Mouse (Mus musculus) embryonic facial prominence, embryonic 11.5 days (tissue): Measurements from ENCODE around the gene Gm42517. TPM values are rescaled to one million over a fixed set of nuclear protein-coding genes. Genes with fewer than 3 reads are reported as not detected.

Experiments used
- ATAC-seq: fragments of 200-750 bp; cut with Nextera tagmentation; replicated peaks from 2 replicates; pipeline ENCODE4 v1.8.0; 2017; ENCODE audit warnings: low read depth; ENCODE audit not compliant: insufficient number of reproducible peaks, low FRiP score, low TSS enrichment
- DNase-seq: peaks from one replicate; pipeline ENCODE4 v3.0.0-alpha.2; 2015; ENCODE audit warnings: low spot score
- H3K27ac ChIP-seq: fragments of 300-500 bp; sonication (generic); replicated peaks from 2 replicates; pipeline ENCODE4 v1.5.1; 2014; ENCODE audit warnings: mild to moderate bottlenecking, low read depth, low read length, control low read depth
- H3K27me3 ChIP-seq: fragments of 300-500 bp; sonication (generic); 2 replicates; pipeline ENCODE4 v1.6.1; 2014; ENCODE audit warnings: mild to moderate bottlenecking, low read length, moderate library complexity, mixed read lengths; ENCODE audit not compliant: control insufficient read depth, insufficient read depth
- H3K36me3 ChIP-seq: fragments of 300-500 bp; sonication (generic); replicated peaks from 2 replicates; pipeline ENCODE4 v1.6.1; 2014; ENCODE audit warnings: low read depth, mild to moderate bottlenecking, low read length, moderate library complexity, mixed read lengths; ENCODE audit not compliant: control insufficient read depth, insufficient read depth
- H3K4me1 ChIP-seq: fragments of 300-500 bp; sonication (generic); 2 replicates; pipeline ENCODE4 v1.6.1; 2014; ENCODE audit warnings: low read length, mixed read lengths; ENCODE audit not compliant: control insufficient read depth, insufficient read depth
- H3K4me2 ChIP-seq: fragments of 300-500 bp; sonication (generic); 2 replicates; pipeline ENCODE4 v1.6.1; 2014; ENCODE audit warnings: low read depth, mild to moderate bottlenecking, control low read depth, low read length, moderate library complexity
- H3K4me3 ChIP-seq: fragments of 300-500 bp; sonication (generic); 2 replicates; pipeline ENCODE4 v1.5.1; 2014; ENCODE audit warnings: low read depth, low read length, control low read depth
- H3K9ac ChIP-seq: fragments of 300-500 bp; sonication (generic); replicated peaks from 2 replicates; pipeline ENCODE4 v1.6.1; 2014; ENCODE audit warnings: mild to moderate bottlenecking, control low read depth, low read length
- H3K9me3 ChIP-seq: fragments of 300-500 bp; sonication (generic); replicated peaks from 2 replicates; pipeline ENCODE4 v1.6.1; 2016; ENCODE audit warnings: mild to moderate bottlenecking, low read length, inconsistent platforms, mixed read lengths; ENCODE audit not compliant: control insufficient read depth
- WGBS: fragments of 180-500 bp; shearing (Covaris S2); extraction: QIAGEN DNeasy Blood & Tissue Kit; methylation state at CpG from one replicate; pipeline ENCODE4 v1.1.7; 2014; 5-methylcytosine and 5-hydroxymethylcytosine counted together
- polyA plus RNA-seq: library from polyadenylated mRNA; unstranded; fragments of >200 nt; fragmentation: Nextera tagmentation; extraction: Ambion mirVana; gene quantifications from 2 replicates; pipeline ENCODE4 v1.2.1, GENCODE M21; 2014

The Gm42517 gene
- polyA plus RNA-seq, 1 experiment from 2014 or later = not detected

- Histone ChIP-seq H3K4me2 (no peak overlapping the region; the same call in 1 of the 2 replicates), H3K9me3 (no peaks in the 10 kb centered on the region), H3K9ac (no peak overlapping the region), H3K36me3 (no peaks in the 10 kb centered on the region), H3K4me1 (no peaks in the 10 kb centered on the region), H3K4me3 (no peak overlapping the region), H3K27ac (no peak overlapping the region), H3K27me3 (no peaks in the 10 kb centered on the region)
- WGBS = 87% methylated on average over 10 of the region's 10 CpGs
- DNase-seq = no peak
- no peak for ATAC-seq
Measured at GRCm38 (mm10) chr5:108345313-108346071, 22.2 kb downstream of the Gm42517 start.

DNA sequence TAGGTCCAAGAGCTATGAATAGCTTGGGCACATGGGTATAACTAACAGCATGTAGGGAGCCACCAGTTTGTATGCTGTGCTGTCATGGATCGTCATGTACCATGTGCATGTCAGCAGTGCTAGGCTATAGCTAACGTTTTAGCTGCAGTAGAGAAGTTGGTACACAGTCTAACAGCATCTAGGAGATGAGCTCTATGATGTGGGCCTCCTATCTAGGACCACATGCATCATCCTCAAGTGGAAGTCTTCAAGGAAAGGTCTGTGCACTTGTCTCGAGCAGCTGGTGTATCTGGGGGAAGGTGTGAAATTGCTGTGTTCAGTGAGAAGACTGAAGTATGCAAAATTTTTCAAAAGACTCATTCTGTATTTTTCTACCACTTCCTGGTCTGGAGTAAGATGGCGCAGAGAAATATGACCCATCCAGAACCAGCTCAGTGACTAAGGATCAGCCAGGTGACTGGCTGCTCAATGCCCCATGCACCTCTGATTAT lies 24.0 kb downstream of the Gm42517 start:
- Histone ChIP-seq H3K9ac (no peak overlapping the region), H3K9me3 (no peaks in the 10 kb centered on the region), H3K27me3 (no peaks in the 10 kb centered on the region), H3K4me1 (no peaks in the 10 kb centered on the region), H3K27ac (no peak overlapping the region), H3K4me2 (no peak overlapping the region), H3K4me3 (no peak overlapping the region), H3K36me3 (no peaks in the 10 kb centered on the region)
- WGBS = 93% methylated on average over 4 of the region's 4 CpGs
- ATAC-seq (no peak), DNase-seq (no peak)

DNA sequence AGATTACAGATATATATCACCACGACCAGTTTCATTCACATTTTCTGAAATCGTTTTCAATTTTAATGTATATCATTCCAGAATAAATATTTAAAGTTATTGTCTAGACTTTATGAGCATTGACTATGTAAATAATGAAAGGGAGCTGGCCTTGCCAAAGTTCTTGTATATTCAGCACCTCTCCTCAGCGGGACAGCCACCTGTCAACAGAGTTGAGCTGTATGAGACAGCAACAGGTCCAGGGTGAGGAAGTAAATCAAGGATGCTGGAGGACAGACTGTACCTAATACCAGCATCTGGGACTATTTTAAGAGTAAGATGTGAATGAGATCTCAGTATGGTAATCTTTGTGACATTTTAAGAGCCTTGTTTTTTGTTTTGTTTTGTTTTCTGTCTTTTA lies 29.7 kb downstream of the Gm42517 start:
- 83% methylated on average over 3 of the region's 3 CpGs for whole genome bisulfite sequencing

GRCm38 (mm10) chr5:108337385-108337784 lies 30.3 kb downstream of the Gm42517 start:
- Histone ChIP-seq H3K4me1 (no peaks in the 10 kb centered on the region), H3K9me3 (no peaks in the 10 kb centered on the region), H3K27ac (no peak overlapping the region), H3K36me3 (no peaks in the 10 kb centered on the region), H3K4me3 (no peak overlapping the region), H3K4me2 (no peak overlapping the region), H3K9ac (no peak overlapping the region), H3K27me3 (no peaks in the 10 kb centered on the region)
- ATAC-seq = no peak
- WGBS = 75% methylated on average over 4 of the region's 4 CpGs
- DNase-seq = no peak

More for the DNA sequence above, 29.7 kb downstream of the Gm42517 start:
- Histone ChIP-seq H3K4me3 (no peak overlapping the region), H3K27ac (no peak overlapping the region), H3K9me3 (no peaks in the 10 kb centered on the region), H3K9ac (no peak overlapping the region), H3K4me1 (no peaks in the 10 kb centered on the region), H3K36me3 (no peaks in the 10 kb centered on the region), H3K27me3 (no peaks in the 10 kb centered on the region), H3K4me2 (no peak overlapping the region)
- DNase-seq (no peak), ATAC-seq (no peak)

DNA sequence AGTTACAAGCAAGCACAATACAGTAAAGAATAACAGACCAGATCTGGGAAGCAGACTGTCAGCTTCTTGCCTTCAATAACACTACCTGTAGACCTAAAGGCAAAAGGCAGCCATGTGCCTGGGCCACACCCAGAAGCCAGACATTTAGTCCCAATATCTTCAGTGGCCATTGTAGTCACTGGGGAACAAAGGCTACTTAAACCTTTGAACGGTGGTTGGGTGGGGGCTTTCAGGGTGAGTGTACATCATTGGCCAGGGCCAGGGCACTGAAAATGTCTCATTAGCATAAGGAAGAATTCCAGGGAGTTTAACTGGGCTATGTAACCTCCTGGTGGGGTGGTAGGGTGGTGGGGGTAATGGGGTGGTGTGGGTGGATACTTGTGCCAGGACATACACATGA lies 36.7 kb downstream of the Gm42517 start:
- Histone ChIP-seq H3K4me3 (no peak overlapping the region), H3K9me3 (no peaks in the 10 kb centered on the region), H3K27me3 (no peaks in the 10 kb centered on the region), H3K4me1 (no peaks in the 10 kb centered on the region), H3K9ac (no peak overlapping the region), H3K4me2 (no peak overlapping the region), H3K27ac (no peak overlapping the region), H3K36me3 (no peaks in the 10 kb centered on the region; the same call in none of the 2 replicates)
- WGBS = 85% methylated on average over 1 of the region's 1 CpGs
- ATAC-seq (no peak), DNase-seq (no peak)

Other genes with a start within 250 kb of the Gm42517 start
- 24.1 and 24.6 TPM in 2 replicates for gene Tmed5, start 235.3 kb downstream of the Gm42517 start, polyA plus RNA-seq
- 10.4 and 11.0 TPM in 2 replicates for gene Ccdc18, start 235.0 kb downstream of the Gm42517 start, polyA plus RNA-seq
- gene Dr1, start 99.0 kb downstream of the Gm42517 start, polyA plus RNA-seq = 59.0 and 65.7 TPM in 2 replicates
- gene Pigg, start 55.3 kb downstream of the Gm42517 start, polyA plus RNA-seq = 2.1 and 2.7 TPM in 2 replicates
- gene Pde6b, start 20.5 kb upstream of the Gm42517 start, polyA plus RNA-seq = 0.22 TPM in 1 of 2 replicates, not detected in the other
- gene Atp5k, start 66.5 kb upstream of the Gm42517 start, polyA plus RNA-seq = 397 and 412 TPM in 2 replicates
- gene Mfsd7a, start 81.0 kb upstream of the Gm42517 start, polyA plus RNA-seq = 0.11 and 0.15 TPM in 2 replicates
- gene Pcgf3, start 93.3 kb upstream of the Gm42517 start, polyA plus RNA-seq = 27.8 and 31.0 TPM in 2 replicates
- gene Cplx1, start 182.1 kb upstream of the Gm42517 start, polyA plus RNA-seq = 3.5 and 4.6 TPM in 2 replicates